Mouse (Mus musculus): ENCODE data around the gene Sdha.
A peak's percentile ranks its signal among the peaks of the same experiment; 100 is the strongest.

Gene Sdha

GRCm38 (mm10) chr13:74302050-74303037, 47.7 kb downstream of the Sdha start:
- no peak for DNase-seq (ENCODE audit: low spot score in 2 of 2)

- DNase-seq (ENCODE audit: low spot score in 2 of 2): peak; percentile 7 to 8
Measured at GRCm38 (mm10) chr13:74301607-74301984, 48.5 kb downstream of the Sdha start.

- peak; percentile 60 to 68 for DNase-seq (ENCODE audit: low spot score in 2 of 2)
Measured at GRCm38 (mm10) chr13:74300925-74301606, 49.0 kb downstream of the Sdha start.

GRCm38 (mm10) chr13:74296376-74296775, 53.7 kb downstream of the Sdha start:
- no peak for DNase-seq (ENCODE audit: low spot score in 2 of 2)

GRCm38 (mm10) chr13:74292167-74292566, 57.9 kb downstream of the Sdha start, which contains the start of gene Ahrr:
Ahrr (minus strand) TSS chr13:74292331.
- DNase-seq (ENCODE audit: low spot score in 2 of 2): peak; percentile 56 to 75

- DNase-seq (ENCODE audit: low spot score in 2 of 2): no peak
Measured at GRCm38 (mm10) chr13:74289646-74290045, 60.4 kb downstream of the Sdha start.

- DNase-seq (ENCODE audit: low spot score in 2 of 2): no peak
Measured at GRCm38 (mm10) chr13:74282299-74282698, 67.8 kb downstream of the Sdha start.

GRCm38 (mm10) chr13:74275726-74276125, 74.4 kb downstream of the Sdha start:
- DNase-seq (ENCODE audit: low spot score in 2 of 2): no peak
